Mouse (Mus musculus) ovary, postnatal 10 days (tissue): ENCODE data around the gene Mybl2.

Source experiments
- DNase-seq: peaks from one replicate; pipeline ENCODE4 v3.0.0; 2022; ENCODE audit warnings: low spot score

Mybl2 gene

GRCm38 (mm10) chr2:163073023-163073757, 18.7 kb downstream of the Mybl2 start:
- no peak for DNase-seq

DNA sequence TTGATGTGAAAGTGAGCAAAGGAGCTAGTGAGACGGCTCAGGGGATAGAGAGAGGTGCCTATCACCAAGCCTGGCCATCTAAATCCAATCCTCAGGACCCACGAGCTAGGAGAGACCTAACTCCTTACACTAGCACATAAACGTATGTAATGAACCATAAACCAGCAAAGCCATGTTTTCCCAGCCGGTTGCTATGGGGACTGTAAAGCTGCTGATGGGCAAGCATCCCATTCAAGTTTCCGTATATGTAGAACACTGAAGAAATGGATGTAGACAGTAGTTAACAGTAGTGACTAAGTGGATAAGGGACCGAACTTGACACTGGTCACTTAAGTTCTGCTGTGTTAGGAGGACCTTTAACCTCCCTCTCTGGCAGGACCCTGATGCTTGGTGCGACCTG, 19.5 kb downstream of the Mybl2 start:
- DNase-seq = no peak

- no peak for DNase-seq
These were observed 20.3 kb downstream of the Mybl2 start for GRCm38 (mm10) chr2:163074808-163075207.

DNA sequence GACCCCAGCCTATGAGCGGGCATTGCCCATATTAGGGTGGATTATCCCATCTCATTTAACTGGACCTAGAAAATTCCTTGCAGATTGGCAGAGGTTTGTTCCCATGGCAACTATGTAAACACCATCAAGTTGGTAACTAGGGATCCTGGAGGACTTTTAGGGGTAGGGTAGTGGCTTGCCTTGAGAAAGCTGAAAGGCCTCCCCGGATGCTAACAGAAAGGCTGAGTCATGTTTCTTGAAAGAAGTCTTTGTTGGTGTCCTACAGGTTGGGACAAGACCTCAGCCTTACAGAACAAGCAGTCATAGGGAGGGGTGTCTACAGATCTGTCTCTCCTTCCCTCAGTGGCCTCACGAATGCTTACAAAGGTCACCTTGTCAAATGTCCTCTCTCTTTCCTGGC, 20.7 kb downstream of the Mybl2 start:
- no peak for DNase-seq

DNA sequence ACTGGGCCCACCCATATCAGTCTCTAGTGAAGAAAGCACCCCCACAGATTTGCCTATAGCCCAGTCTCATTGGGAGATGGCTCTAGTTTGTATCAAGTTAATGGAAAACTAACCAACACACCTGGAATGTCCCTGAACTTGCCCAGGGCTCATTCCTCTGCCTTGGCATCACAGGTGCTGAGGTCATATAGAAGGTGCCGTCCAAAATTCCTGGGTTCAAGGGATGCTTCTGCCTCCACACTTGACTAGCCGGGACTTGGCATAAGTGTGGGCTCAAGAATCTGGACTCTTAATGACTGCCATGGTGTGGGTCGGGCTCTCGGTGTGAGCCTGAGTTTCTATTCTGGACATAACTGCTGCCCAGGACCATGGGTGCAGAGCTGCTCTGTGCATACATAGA, 24.6 kb downstream of the Mybl2 start:
- no peak for DNase-seq

DNA sequence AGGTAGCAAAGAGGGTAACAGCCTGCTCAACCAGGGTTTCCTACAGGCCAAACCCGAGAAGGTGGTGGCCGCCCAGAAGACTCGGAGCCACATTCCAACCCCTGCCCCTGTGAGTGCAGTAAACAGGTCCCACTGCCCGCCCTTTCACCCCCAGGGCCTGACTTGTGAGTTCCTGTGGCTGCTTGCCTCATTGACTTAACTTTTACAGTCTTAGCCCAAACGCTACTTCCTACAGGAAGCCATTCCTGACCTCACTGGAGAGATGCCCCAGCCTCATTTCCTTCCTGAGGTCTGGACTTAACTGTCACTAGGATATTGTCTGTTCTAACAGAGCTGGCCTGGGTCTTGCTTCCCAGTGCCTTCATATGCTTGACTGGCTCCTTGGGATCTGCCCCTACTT, 28.1 kb downstream of the Mybl2 start:
- no peak for DNase-seq

DNA sequence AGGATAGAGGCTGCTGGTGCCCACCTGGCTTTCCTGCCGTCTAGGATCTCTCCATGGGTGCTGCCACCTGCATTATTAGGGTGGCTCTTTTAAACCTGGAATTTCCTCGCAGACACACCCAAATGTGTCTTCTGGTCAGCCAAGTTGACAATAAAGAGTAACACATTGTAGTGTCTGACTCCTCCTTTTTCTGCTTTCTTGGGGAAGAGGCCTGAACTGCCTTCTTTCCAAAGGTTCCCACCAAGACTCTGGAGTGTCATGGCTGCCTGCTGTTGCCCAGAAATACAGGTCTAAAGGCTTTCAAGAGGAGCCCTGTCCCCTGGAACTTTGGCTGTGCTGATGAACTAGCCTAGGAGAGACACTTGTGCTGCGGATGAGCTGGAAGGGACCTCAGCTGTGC, 30.0 kb downstream of the Mybl2 start:
- no peak for DNase-seq

DNA sequence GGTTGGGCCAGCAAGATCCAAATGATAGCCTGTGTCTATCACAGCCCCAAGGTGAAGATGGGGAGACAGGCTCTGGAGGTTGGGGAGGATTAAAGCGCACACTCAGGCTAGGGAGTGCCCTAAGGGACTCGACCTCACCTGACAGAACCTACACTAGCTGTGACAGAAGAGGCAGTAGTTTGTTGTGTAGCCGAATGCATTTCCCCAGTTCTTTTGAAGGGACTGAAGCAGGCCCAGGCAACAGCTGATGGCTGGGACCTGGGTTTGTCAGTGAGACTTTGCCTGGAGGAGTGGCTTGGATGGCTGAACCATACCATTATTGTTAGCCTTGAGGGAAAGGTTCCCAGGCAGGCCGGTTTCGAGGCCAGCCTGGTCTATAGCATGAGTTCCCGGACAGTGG, 30.6 kb downstream of the Mybl2 start:
- no peak for DNase-seq

- DNase-seq = no peak
These were observed 32.1 kb downstream of the Mybl2 start for GRCm38 (mm10) chr2:163086561-163086960.

DNA sequence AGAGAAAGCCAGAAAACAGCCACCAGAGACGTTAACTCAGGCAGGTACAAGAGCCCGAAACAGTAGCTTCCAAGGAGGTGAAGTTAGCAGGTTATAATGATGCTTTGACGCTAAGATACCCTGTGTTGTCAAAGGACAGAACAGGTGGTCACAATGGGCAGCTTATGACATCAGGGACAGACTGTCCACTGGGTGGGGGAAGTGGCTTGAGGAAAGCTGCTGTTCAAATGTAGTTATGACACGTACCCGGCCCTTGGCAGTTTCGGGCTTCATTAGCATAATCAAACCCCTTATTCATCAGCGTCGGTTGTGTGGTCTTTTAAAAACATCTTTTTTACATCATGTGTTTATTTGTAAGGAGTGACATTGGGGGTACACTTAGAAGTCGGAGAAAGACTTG, 33.2 kb downstream of the Mybl2 start, which contains the start of gene Gtsf1l:
Gene Gtsf1l (minus strand): TSS at position 128 of the 400 bp plus-strand sequence.
- DNase-seq = no peak

- DNase-seq = no peak
These were observed 35.1 kb downstream of the Mybl2 start for GRCm38 (mm10) chr2:163089475-163090123.

- no peak for DNase-seq
These were observed 40.4 kb downstream of the Mybl2 start for GRCm38 (mm10) chr2:163094909-163095308.

DNA sequence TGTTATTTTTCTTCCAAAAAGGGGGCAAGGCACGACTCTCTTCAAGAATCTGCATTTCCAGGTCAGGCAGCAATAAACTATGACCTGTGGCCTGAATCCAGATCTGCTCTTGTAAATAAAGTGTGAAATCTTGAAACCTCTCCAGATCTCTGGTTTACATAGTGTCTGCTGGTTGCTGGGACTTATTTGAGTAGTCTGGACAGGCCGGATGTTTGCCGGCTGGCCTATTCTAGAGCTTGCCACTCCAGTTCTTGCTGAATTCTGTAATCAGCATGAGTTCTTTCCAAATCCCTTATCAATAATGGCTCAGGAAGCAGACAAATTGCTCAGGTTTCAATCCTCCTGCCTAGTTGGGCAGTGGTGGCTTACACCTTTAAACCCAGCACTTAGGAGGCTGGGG, 41.3 kb downstream of the Mybl2 start:
- no peak for DNase-seq

- DNase-seq = no peak
These were observed 45.4 kb downstream of the Mybl2 start for GRCm38 (mm10) chr2:163099919-163100318.

GRCm38 (mm10) chr2:163100551-163100950, 46.1 kb downstream of the Mybl2 start:
- no peak for DNase-seq

DNA sequence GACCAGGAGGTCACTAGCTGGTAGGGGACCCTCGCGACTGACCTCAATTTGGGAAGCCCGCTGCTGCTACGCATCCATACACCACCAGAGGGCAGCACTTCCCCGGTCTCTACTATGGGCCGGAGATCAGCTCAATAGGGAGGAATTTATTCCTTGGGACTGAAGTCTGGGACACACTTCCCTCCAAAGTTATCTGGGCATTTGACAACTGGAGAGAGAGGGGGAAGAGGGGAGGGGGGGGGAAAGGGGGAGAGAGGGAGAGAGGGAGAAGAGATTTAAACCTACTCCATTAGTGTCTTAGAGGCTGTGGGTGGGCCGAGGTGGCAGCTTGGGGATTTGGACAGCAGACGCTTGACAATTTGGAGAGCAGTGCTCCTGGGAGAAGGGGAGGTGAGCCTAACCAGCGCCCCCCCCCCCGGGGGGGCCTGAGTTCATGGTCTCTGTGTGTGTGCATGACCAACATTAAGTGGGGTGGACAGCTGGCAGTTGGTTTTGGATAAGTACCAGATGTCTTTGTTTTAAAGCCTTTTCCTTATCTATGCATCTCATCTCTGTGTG, 47.2 kb downstream of the Mybl2 start:
- DNase-seq = peak; percentile 54

DNA sequence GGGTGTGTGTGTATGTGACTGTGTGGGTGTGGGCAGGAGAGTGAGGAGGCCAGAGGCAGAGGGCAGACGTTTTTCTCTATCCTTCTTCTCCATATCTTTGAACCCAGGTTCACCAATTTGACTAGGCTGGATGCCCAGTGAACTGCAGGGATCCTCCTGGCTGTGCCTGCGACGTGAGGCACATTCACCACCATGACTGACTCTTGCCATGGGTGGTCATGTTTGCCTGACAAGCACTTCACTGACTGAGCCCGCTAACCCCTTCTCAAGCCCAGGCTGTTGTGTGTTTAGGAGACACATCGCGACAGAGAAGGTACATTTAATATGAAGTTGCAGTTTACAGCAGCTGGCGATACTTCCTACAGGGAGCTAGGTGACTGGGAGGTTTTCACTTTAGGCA, 47.7 kb downstream of the Mybl2 start:
- DNase-seq = no peak

DNA sequence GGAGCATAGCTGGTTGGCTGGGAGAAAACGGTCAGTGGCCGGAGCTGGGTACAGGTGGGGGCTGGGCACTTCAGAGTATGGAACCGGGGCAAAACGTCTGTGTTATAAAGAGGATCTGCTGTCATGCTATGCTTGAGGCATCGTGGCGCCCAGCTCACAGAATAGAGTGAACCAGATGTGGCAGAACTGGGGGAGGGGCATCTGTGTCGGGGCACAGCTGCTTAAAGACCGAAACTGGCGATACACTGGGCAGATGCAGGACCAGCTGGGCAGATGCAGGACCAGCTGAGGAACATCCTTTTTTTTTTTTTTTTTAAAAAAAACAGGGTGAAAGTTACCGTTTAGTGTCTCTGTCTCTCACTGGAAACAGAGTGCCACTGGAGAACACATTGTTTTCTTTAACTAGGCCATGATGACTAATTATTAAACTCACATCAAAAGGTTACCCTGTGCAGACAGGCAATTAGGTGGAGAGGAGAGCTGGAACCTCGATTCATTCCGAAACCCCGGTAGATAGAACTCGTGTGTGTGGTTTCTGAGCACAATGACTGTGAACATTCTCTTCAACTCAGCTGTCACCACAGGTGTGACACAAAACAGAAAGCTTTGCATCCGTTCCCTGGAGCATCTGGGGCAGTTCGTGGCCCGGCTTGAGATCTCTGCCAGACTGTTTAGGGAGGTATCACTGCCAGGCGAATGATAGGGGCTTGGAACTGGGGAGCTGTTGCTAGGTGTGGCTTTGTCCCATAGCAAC, 48.6 kb downstream of the Mybl2 start:
- DNase-seq = no peak

DNA sequence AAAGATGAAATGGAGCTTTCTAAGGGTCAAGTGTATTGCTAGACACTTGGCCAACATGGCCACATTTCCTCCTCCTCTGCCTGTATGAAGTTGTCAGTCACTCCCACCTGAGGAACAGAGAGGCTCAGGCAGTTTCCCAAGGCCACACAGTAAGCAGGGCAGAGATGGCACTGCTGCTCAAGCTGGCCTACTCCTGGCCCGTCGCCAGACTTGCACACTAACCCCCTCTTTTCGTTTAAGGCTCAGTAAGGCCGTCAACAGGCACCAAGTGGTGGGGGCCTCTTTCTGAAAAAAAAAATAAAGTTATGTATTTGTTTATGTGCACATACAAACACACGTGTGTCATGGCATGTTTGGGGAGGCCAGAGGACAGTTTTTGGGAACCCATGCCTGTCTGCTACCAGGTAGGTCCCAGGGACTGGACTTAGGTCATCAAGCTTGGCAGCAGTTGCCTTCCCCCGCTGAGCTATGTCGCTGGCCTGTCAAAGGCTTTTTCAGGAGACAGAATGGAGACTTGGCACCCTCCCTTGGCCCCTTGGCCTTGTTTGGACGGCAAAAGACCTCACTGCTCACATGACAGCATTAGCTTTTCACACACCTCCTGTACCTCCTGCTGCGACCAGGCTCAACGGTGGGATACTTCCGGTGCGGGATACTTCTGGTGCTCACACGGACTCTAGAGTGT, 49.7 kb downstream of the Mybl2 start:
- no peak for DNase-seq

GRCm38 (mm10) chr2:163108385-163108784, 53.9 kb downstream of the Mybl2 start:
- DNase-seq = no peak

- DNase-seq = no peak
These were observed 56.2 kb downstream of the Mybl2 start for GRCm38 (mm10) chr2:163110706-163111105.
